Mouse (Mus musculus) cerebellum, adult 2 months (tissue): Measurements from ENCODE around the gene Med10.

ENCODE experiments used
- CTCF ChIP-seq: fragments of 200-500 bp; IDR thresholded peaks from 2 replicates; pipeline ENCODE4 v1.5.1; 2011; ENCODE audit warnings: low read depth, mild to moderate bottlenecking, control low read depth, low read length, moderate library complexity, borderline replicate concordance; ENCODE audit not compliant: insufficient read depth
- POLR2A ChIP-seq: fragments of 200-500 bp; IDR thresholded peaks from 2 replicates; pipeline ENCODE4 v1.6.1; 2011; ENCODE audit warnings: low read length, control low read depth, borderline replicate concordance; ENCODE audit not compliant: insufficient read depth

- TF ChIP-seq POLR2A (no peak), CTCF (no peak)
Measured at GRCm38 (mm10) chr13:69791814-69792213, 10.4 kb upstream of the Med10 start.
